In genomic region chr1:135139906-135140305, GRCm38 (mm10) we compare ENCODE assay signal across 27 mouse cellular contexts. TPM values are rescaled to one million over a fixed set of nuclear protein-coding genes. Genes with fewer than 3 reads are reported as not detected.
DNase-seq lines count a peak whose midpoint lies in the region; ATAC-seq and TF ChIP-seq lines count a peak whose summit lies in the region.
"Had no signal": no experiment of that assay in that cellular context is flagged by ENCODE, and none has a peak within 500 bp of the region (broad histone marks: within the 10 kb centered on the region; RNA-seq: fewer than 3 reads in every experiment).

No protein-coding gene starts in this region.

- no peaks in the 10 kb centered on the region for H3K27me3 ChIP-seq in thymus, adult 2 months (ENCODE audit: control insufficient read depth, insufficient read depth, low read length)
- peaks cover 2% of the 10 kb centered on the region; the same call in 1 of the 2 replicates for H3K27me3 ChIP-seq in intestine, embryonic 15.5 days (replicated peaks)
- H3K27me3 ChIP-seq in hindbrain, postnatal 0 days (ENCODE audit: insufficient read depth, low read length), result no peaks in the 10 kb centered on the region
- H3K27me3 ChIP-seq: CH12.LX had no signal

- WGBS in thymus, adult 2 months, result 86% methylated on average over 2 of the region's 2 CpGs
- WGBS in intestine, embryonic 15.5 days, result 53% methylated on average over 2 of the region's 2 CpGs
- 76% methylated on average over 2 of the region's 2 CpGs for WGBS in hindbrain, postnatal 0 days

- TF ChIP-seq CTCF in thymus, adult 2 months (IDR thresholded peaks at IDR 0.05; ENCODE audit: borderline replicate concordance, control insufficient read depth, extremely low read depth, insufficient read depth, low read length, poor library complexity), result no peak
- no peak for TF ChIP-seq CTCF in hindbrain, postnatal 0 days (IDR thresholded peaks at IDR 0.05; ENCODE audit: low read depth)

- peak; percentile 47; the same call in 1 of the 2 replicates for ATAC-seq in granulocyte monocyte progenitor cell, adult 5-6 weeks (replicated peaks; ENCODE audit: poor library complexity, severe bottlenecking)
- no peak for ATAC-seq in intestine, embryonic 15.5 days
- ATAC-seq in hindbrain, postnatal 0 days, result no peak
- ATAC-seq: inflammation-experienced regulatory T-cells, adult 6 months had no signal

- H3K4me3 ChIP-seq in thymus, adult 2 months (ENCODE audit: control insufficient read depth, insufficient read depth, low read length), result no peak overlapping the region
- H3K4me3 ChIP-seq in ES-E14 (ENCODE audit: insufficient read depth in 1 of 2, low read depth in 1 of 2, low read length in 2 of 2, poor library complexity in 1 of 2, severe bottlenecking in 1 of 2), result peak overlapping the region in 1 of 2 experiments; percentile 2; a peak in 1 of 4 replicates
- no peak overlapping the region for H3K4me3 ChIP-seq in intestine, embryonic 15.5 days (replicated peaks)
- no peak overlapping the region for H3K4me3 ChIP-seq in hindbrain, postnatal 0 days (ENCODE audit: low read length)
- H3K4me3 ChIP-seq: forebrain, embryonic 12.5 days; heart, embryonic 10.5 days; layer of hippocampus, adult 2 months; limb, embryonic 13.5 days had no signal

- no peak for TF ChIP-seq POLR2A in thymus, adult 2 months (IDR thresholded peaks at IDR 0.05; ENCODE audit: control insufficient read depth, extremely low read depth, insufficient read depth, low read length, poor library complexity)

- no peak overlapping the region for H3K9ac ChIP-seq in ES-E14 (ENCODE audit: insufficient read depth, low read depth, low read length, poor library complexity, severe bottlenecking)
- no peak overlapping the region for H3K9ac ChIP-seq in intestine, embryonic 15.5 days
- no peak overlapping the region for H3K9ac ChIP-seq in hindbrain, postnatal 0 days (replicated peaks; ENCODE audit: low read length)
- H3K9ac ChIP-seq: forebrain, embryonic 12.5 days; limb, embryonic 13.5 days had no signal

- peak; percentile 35 for DNase-seq in thymus, adult 2 months
- DNase-seq in thymus, adult 18-20 months, result no peak
- DNase-seq in ES-E14 (ENCODE audit: low read depth, low spot score), result peak; percentile 68
- peak; percentile 67 for DNase-seq in thymus, postnatal 4 days
- no peak for DNase-seq in hindbrain, postnatal 0 days (ENCODE audit: low spot score)
- no peak for DNase-seq in adrenal gland, postnatal 14 days
- DNase-seq: adrenal gland, postnatal 36 days; cerebellum, adult 18-20 months; cerebellum, postnatal 36 days; kidney, adult 8-10 months; kidney, postnatal 14 days; layer of hippocampus, postnatal 36 days; lung, postnatal 14 days; right cerebral cortex, postnatal 4 days had no signal

- H3K36me3 ChIP-seq in thymus, adult 2 months (ENCODE audit: control insufficient read depth, insufficient read depth, low read length), result peaks cover 90% of the 10 kb centered on the region
- no peaks in the 10 kb centered on the region for H3K36me3 ChIP-seq in ES-E14 (ENCODE audit: control insufficient read depth, insufficient read depth, low read length, poor library complexity, severe bottlenecking)
- H3K36me3 ChIP-seq in intestine, embryonic 15.5 days, result no peaks in the 10 kb centered on the region
- no peaks in the 10 kb centered on the region for H3K36me3 ChIP-seq in hindbrain, postnatal 0 days (ENCODE audit: insufficient read depth, low read length)
- H3K36me3 ChIP-seq: forebrain, embryonic 12.5 days; heart, embryonic 10.5 days; limb, embryonic 13.5 days had no signal

- H3K4me1 ChIP-seq in thymus, adult 2 months (replicated peaks; ENCODE audit: control insufficient read depth, insufficient read depth, low read length), result peaks cover 19% of the 10 kb centered on the region
- H3K4me1 ChIP-seq in ES-E14 (ENCODE audit: control insufficient read depth in 2 of 2, insufficient read depth in 2 of 2, low read length in 2 of 2, poor library complexity in 1 of 2), result peaks cover 0 to 7% of the 10 kb centered on the region in 2 experiments; a peak in 1 of 4 replicates
- no peaks in the 10 kb centered on the region for H3K4me1 ChIP-seq in intestine, embryonic 15.5 days (replicated peaks)
- H3K4me1 ChIP-seq in hindbrain, postnatal 0 days (ENCODE audit: insufficient read depth, low read length), result no peaks in the 10 kb centered on the region
- H3K4me1 ChIP-seq: forebrain, embryonic 12.5 days; heart, embryonic 10.5 days; limb, embryonic 13.5 days had no signal

- no peak overlapping the region for H3K4me2 ChIP-seq in intestine, embryonic 15.5 days (replicated peaks)
- no peak overlapping the region for H3K4me2 ChIP-seq in hindbrain, postnatal 0 days (ENCODE audit: low read depth, low read length)
- H3K4me2 ChIP-seq: forebrain, embryonic 12.5 days; limb, embryonic 13.5 days had no signal

- no peak overlapping the region for H3K27ac ChIP-seq in thymus, adult 2 months (ENCODE audit: control insufficient read depth, insufficient read depth, low read length)
- H3K27ac ChIP-seq in ES-E14 (ENCODE audit: insufficient read depth, low read depth, low read length, poor library complexity, severe bottlenecking), result no peak overlapping the region
- H3K27ac ChIP-seq in intestine, embryonic 15.5 days, result no peak overlapping the region
- no peak overlapping the region for H3K27ac ChIP-seq in hindbrain, postnatal 0 days
- H3K27ac ChIP-seq: forebrain, embryonic 12.5 days; heart, embryonic 10.5 days; layer of hippocampus, adult 2 months; limb, embryonic 13.5 days had no signal

- no peaks in the 10 kb centered on the region for H3K9me3 ChIP-seq in ES-E14 (ENCODE audit: control insufficient read depth, insufficient read depth, low read depth, low read length)
- H3K9me3 ChIP-seq in intestine, embryonic 15.5 days, result no peaks in the 10 kb centered on the region
- no peaks in the 10 kb centered on the region for H3K9me3 ChIP-seq in hindbrain, postnatal 0 days (ENCODE audit: low read length)
- H3K9me3 ChIP-seq: forebrain, embryonic 12.5 days; heart, embryonic 10.5 days; limb, embryonic 13.5 days had no signal

- in situ Hi-C loops in ES-E14 (cut with MboI; ENCODE audit: low sequenced_read_pairs in 2 of 2, unreplicated experiment in 2 of 2), result no loop called here

TF ChIP-seq in ES-E14, 5 proteins besides CTCF, POLR2A, EP300 and RAD21:
- TF ChIP-seq MAFK (IDR thresholded peaks at IDR 0.05; ENCODE audit: insufficient read depth, low read depth, low read length) (no peak), ZC3H11A (IDR thresholded peaks at IDR 0.05; ENCODE audit: borderline replicate concordance, low read depth, low read length) (no peak)

RNA-seq across cellular contexts. Expression of gene Arl8a, which starts 6.7 kb away (rescaled TPM):
- polyA plus RNA-seq in thymus, adult 2 months (2012; rRNA removed), result 54.7 and 59.4 TPM in 2 replicates
- total RNA-seq in ES-E14 (2012; rRNA removed), result 17.5 and 19.3 TPM in 2 replicates
- total RNA-seq in granulocyte monocyte progenitor cell, adult 5-6 weeks (2014; fragmentation: Nextera tagmentation), result 35.6 and 48.5 TPM in 2 replicates
- 18.3 and 20.3 TPM in 2 replicates for total RNA-seq in granulocyte monocyte progenitor cell, adult 5-6 weeks (2017)
- polyA plus RNA-seq in intestine, embryonic 15.5 days (2015; fragmentation: Nextera tagmentation; extraction: Ambion mirVana), result 60.6 TPM in 2 replicates
- 251 and 277 TPM in 2 replicates for total RNA-seq in hindbrain, postnatal 0 days (2014; rRNA removed)
- polyA plus RNA-seq in hindbrain, postnatal 0 days (2015; fragmentation: Nextera tagmentation; extraction: Ambion mirVana), result 329 and 369 TPM in 2 replicates
- total RNA-seq in adrenal gland, postnatal 14 days (2021), result 41.9 and 57.3 TPM in 2 replicates

RNA-seq across cellular contexts. Expression of gene Ptpn7, which starts 7.4 kb away (rescaled TPM):
- polyA plus RNA-seq in thymus, adult 2 months (2012; rRNA removed), result 219 and 275 TPM in 2 replicates
- total RNA-seq in ES-E14 (2012; rRNA removed), result 1.1 and 2.3 TPM in 2 replicates
- 133 and 146 TPM in 2 replicates for total RNA-seq in granulocyte monocyte progenitor cell, adult 5-6 weeks (2014; fragmentation: Nextera tagmentation)
- 101 and 112 TPM in 2 replicates for total RNA-seq in granulocyte monocyte progenitor cell, adult 5-6 weeks (2017)
- 2.0 TPM in 2 replicates for polyA plus RNA-seq in intestine, embryonic 15.5 days (2015; fragmentation: Nextera tagmentation; extraction: Ambion mirVana)
- 0.10 and 0.54 TPM in 2 replicates for total RNA-seq in hindbrain, postnatal 0 days (2014; rRNA removed)
- polyA plus RNA-seq in hindbrain, postnatal 0 days (2015; fragmentation: Nextera tagmentation; extraction: Ambion mirVana), result 0.10 and 0.11 TPM in 2 replicates
- 1.1 and 3.9 TPM in 2 replicates for total RNA-seq in adrenal gland, postnatal 14 days (2021)
- total RNA-seq: layer of hippocampus, adult 2 months; layer of hippocampus, postnatal 36 days had no signal

RNA-seq across cellular contexts. Expression of gene Gpr37l1, which starts 27.6 kb away (rescaled TPM):
- 0.50 and 0.77 TPM in 2 replicates for polyA plus RNA-seq in thymus, adult 2 months (2012; rRNA removed)
- 0.26 TPM in 1 of 2 replicates, not detected in the other for total RNA-seq in ES-E14 (2012; rRNA removed)
- total RNA-seq in granulocyte monocyte progenitor cell, adult 5-6 weeks (2014; fragmentation: Nextera tagmentation), result not detected in 2 replicates
- total RNA-seq in granulocyte monocyte progenitor cell, adult 5-6 weeks (2017), result not detected in 2 replicates
- 0.47 and 0.73 TPM in 2 replicates for polyA plus RNA-seq in intestine, embryonic 15.5 days (2015; fragmentation: Nextera tagmentation; extraction: Ambion mirVana)
- 42.6 and 66.3 TPM in 2 replicates for total RNA-seq in hindbrain, postnatal 0 days (2014; rRNA removed)
- polyA plus RNA-seq in hindbrain, postnatal 0 days (2015; fragmentation: Nextera tagmentation; extraction: Ambion mirVana), result 24.9 and 32.1 TPM in 2 replicates
- total RNA-seq in adrenal gland, postnatal 14 days (2021), result 1.8 and 2.4 TPM in 2 replicates
- total RNA-seq: CH12.LX; megakaryocyte-erythroid progenitor cell, adult 5-6 weeks had no signal
- polyA plus RNA-seq: forebrain, embryonic 12.5 days; heart, embryonic 10.5 days; heart, postnatal 0 days; hindbrain, embryonic 11.5 days; inflammation-experienced regulatory T-cells, adult 6 months; liver, embryonic 16.5 days; testis, adult 2 months had no signal

RNA-seq across cellular contexts. Expression of gene Lgr6, which starts 34.8 kb away (rescaled TPM):
- 1.3 and 1.5 TPM in 2 replicates for polyA plus RNA-seq in thymus, adult 2 months (2012; rRNA removed)
- total RNA-seq in ES-E14 (2012; rRNA removed), result 1.7 TPM in 2 replicates
- total RNA-seq in granulocyte monocyte progenitor cell, adult 5-6 weeks (2014; fragmentation: Nextera tagmentation), result not detected in 2 replicates
- total RNA-seq in granulocyte monocyte progenitor cell, adult 5-6 weeks (2017), result 0.04 TPM in 1 of 2 replicates, not detected in the other
- polyA plus RNA-seq in intestine, embryonic 15.5 days (2015; fragmentation: Nextera tagmentation; extraction: Ambion mirVana), result 0.45 and 0.49 TPM in 2 replicates
- total RNA-seq in hindbrain, postnatal 0 days (2014; rRNA removed), result 4.6 and 5.0 TPM in 2 replicates
- polyA plus RNA-seq in hindbrain, postnatal 0 days (2015; fragmentation: Nextera tagmentation; extraction: Ambion mirVana), result 2.7 and 3.1 TPM in 2 replicates
- 15.1 and 22.0 TPM in 2 replicates for total RNA-seq in adrenal gland, postnatal 14 days (2021)
- total RNA-seq: megakaryocyte-erythroid progenitor cell, adult 5-6 weeks had no signal

Comparison
In these comparisons a context has a peak if more than half of its experiments do, and no peak if none do; other contexts are left out.
1. DNase-seq: peak in thymus, adult 2 months (single experiment), ES-E14 (single experiment) and thymus, postnatal 4 days (single experiment); none in thymus, adult 18-20 months (0 of 2), hindbrain, postnatal 0 days (single experiment) and adrenal gland, postnatal 14 days (single experiment).
2. RNA of gene Ptpn7, which starts 7.4 kb away (total RNA-seq): 101 to 146 TPM in granulocyte monocyte progenitor cell, adult 5-6 weeks; 1.1 to 2.3 TPM in ES-E14, 1.1 to 3.9 TPM in adrenal gland, postnatal 14 days and 0.10 to 0.54 TPM in hindbrain, postnatal 0 days; every median in the first group is over 10 times any median in the second.
3. RNA of gene Gpr37l1, which starts 27.6 kb away (total RNA-seq): 42.6 to 66.3 TPM in hindbrain, postnatal 0 days; 1.8 to 2.4 TPM in adrenal gland, postnatal 14 days, 0.26 TPM in ES-E14 and not detected in granulocyte monocyte progenitor cell, adult 5-6 weeks; every median in the first group is over 10 times any median in the second.